Mouse (Mus musculus): Measurements from ENCODE around the gene Il25. TPM values are rescaled to one million over a fixed set of nuclear protein-coding genes. Genes with fewer than 3 reads are reported as not detected.
"Not testable (repeated sequence)": the region's sequence is repeated elsewhere in the genome, so short reads cannot be mapped to it uniquely, and the experiment has no call there.

The Il25 gene
- polyA plus RNA-seq, 1 experiment = not detected

- no peak overlapping the region for H3K27ac ChIP-seq (ENCODE audit: insufficient read depth, low read length)
- no peak overlapping the region for H3K4me3 ChIP-seq (ENCODE audit: insufficient read depth, low read length)
- peaks cover 10% of the 10 kb centered on the region for H3K4me1 ChIP-seq (ENCODE audit: control insufficient read depth, insufficient read depth, low read length)
- no peak for TF ChIP-seq POLR2A (IDR thresholded peaks at IDR 0.05; ENCODE audit: low read depth, low read length)
Observed at GRCm38 (mm10) chr14:54948781-54949180, 16.3 kb downstream of the Il25 start.

DNA sequence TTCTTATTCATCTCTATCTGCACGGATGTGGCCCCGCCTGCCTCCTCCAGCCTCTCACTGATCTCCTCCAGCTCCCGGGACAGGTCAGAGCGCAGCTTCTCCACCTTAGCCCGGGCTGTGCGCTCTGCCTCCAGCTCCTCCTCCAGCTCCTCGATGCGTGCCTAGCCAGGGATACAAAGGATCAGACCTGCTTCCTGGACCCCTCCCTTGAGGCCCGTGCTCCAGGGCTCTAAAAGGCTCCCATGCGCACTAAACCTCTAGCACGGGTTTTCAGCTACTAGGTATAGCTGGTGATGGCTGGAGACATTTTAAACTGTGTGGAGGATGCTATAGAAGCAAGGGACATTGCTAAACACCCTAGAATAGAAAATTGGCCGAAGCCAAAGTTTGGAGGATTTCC lies 18.0 kb downstream of the Il25 start:
- TF ChIP-seq POLR2A (IDR thresholded peaks at IDR 0.05; ENCODE audit: low read depth, low read length) (no peak), CTCF (IDR thresholded peaks at IDR 0.05; ENCODE audit: borderline replicate concordance, insufficient read depth, low read length) (no peak)
- Histone ChIP-seq H3K4me1 (ENCODE audit: control insufficient read depth, insufficient read depth, low read length) (peaks cover 9% of the 10 kb centered on the region), H3K27ac (ENCODE audit: insufficient read depth, low read length) (no peak overlapping the region), H3K4me3 (ENCODE audit: insufficient read depth, low read length) (no peak overlapping the region)

DNA sequence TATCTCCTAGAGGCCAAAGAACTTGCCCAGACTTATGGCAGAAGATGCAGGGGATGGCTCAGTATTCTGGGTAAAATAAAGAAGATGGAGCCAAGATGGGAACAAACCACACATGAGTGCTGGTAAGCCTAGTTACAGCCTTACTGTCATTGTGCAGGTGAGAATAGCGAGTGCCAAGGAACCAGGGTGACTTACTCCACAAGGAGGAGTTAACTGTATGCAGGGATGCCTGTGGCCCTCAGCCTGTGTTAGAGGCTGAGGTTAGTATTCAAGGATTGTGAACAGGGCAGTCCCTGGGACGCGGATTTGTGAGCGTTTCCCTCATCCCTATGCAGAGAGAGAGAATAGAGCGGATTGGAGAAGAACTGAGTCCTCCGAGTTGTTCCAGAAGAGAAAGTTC lies 19.1 kb downstream of the Il25 start:
- Histone ChIP-seq H3K27ac (ENCODE audit: insufficient read depth, low read length) (no peak overlapping the region), H3K4me3 (ENCODE audit: insufficient read depth, low read length) (no peak overlapping the region), H3K4me1 (ENCODE audit: control insufficient read depth, insufficient read depth, low read length) (no peaks in the 10 kb centered on the region)
- TF ChIP-seq CTCF (IDR thresholded peaks at IDR 0.05; ENCODE audit: borderline replicate concordance, insufficient read depth, low read length) (no peak), POLR2A (IDR thresholded peaks at IDR 0.05; ENCODE audit: low read depth, low read length) (no peak)

DNA sequence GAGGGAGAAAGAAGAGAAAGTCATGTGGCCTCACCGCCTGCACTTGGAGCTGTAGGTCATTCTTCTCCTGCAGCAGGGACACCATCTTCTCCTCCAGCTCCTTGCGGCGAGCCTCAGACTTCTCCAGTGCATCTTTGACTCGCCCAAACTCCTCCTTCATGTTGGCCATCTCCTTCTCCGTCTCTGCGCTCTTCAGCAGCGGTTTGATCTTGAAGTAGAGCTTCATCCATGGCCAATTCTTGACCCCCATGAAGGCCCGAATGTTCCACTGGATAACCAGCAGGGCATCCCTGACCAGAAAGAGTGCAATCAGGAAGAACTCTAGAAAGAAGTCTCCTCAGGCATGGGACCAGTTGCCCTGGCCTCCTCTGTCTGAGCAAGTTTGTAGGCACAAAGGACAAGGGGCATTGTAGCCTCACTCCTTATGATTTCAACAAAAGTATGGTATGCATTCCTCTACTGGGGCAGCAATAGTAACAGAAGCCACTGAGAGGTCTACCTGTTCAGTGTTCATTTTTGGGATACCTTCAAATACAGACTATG lies 21.2 kb downstream of the Il25 start:
- no peaks in the 10 kb centered on the region for H3K4me1 ChIP-seq (ENCODE audit: control insufficient read depth, insufficient read depth, low read length)
- TF ChIP-seq POLR2A (IDR thresholded peaks at IDR 0.05; ENCODE audit: low read depth, low read length) = no peak
- no peak for TF ChIP-seq CTCF (IDR thresholded peaks at IDR 0.05; ENCODE audit: borderline replicate concordance, insufficient read depth, low read length)
- no peak overlapping the region for H3K27ac ChIP-seq (ENCODE audit: insufficient read depth, low read length)
- H3K4me3 ChIP-seq (ENCODE audit: insufficient read depth, low read length) = no peak overlapping the region

DNA sequence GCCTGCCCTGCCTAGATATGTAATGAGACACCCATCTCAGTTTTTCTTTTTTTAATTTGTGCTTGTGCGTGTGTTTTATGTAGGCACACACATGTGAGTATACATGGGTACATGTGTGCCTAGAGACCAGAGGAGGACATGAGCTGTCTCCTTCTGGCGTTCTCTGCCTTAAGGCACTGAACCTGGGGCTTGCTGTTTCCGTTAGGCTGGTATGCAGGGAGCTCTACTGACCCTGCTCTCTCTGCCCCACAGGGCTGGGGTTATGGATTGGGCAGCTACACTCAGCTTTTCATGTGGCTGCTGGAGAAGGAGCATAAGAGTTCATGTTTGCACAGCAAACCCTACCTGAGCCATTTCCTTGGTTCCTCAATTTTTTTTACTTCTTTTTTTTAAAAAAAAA lies 22.0 kb downstream of the Il25 start:
- TF ChIP-seq POLR2A (IDR thresholded peaks at IDR 0.05; ENCODE audit: low read depth, low read length) (no peak), CTCF (IDR thresholded peaks at IDR 0.05; ENCODE audit: borderline replicate concordance, insufficient read depth, low read length) (no peak)
- Histone ChIP-seq H3K4me1 (ENCODE audit: control insufficient read depth, insufficient read depth, low read length) (no peaks in the 10 kb centered on the region), H3K4me3 (ENCODE audit: insufficient read depth, low read length) (no peak overlapping the region)

GRCm38 (mm10) chr14:54955481-54955880 lies 23.0 kb downstream of the Il25 start:
- Histone ChIP-seq H3K4me3 (ENCODE audit: insufficient read depth, low read length) (no peak overlapping the region), H3K4me1 (ENCODE audit: control insufficient read depth, insufficient read depth, low read length) (no peaks in the 10 kb centered on the region), H3K27ac (ENCODE audit: insufficient read depth, low read length) (no peak overlapping the region)
- no peak for TF ChIP-seq POLR2A (IDR thresholded peaks at IDR 0.05; ENCODE audit: low read depth, low read length)

More for the DNA sequence above, 22.0 kb downstream of the Il25 start:
- H3K27ac ChIP-seq (ENCODE audit: insufficient read depth, low read length) = no peak overlapping the region

DNA sequence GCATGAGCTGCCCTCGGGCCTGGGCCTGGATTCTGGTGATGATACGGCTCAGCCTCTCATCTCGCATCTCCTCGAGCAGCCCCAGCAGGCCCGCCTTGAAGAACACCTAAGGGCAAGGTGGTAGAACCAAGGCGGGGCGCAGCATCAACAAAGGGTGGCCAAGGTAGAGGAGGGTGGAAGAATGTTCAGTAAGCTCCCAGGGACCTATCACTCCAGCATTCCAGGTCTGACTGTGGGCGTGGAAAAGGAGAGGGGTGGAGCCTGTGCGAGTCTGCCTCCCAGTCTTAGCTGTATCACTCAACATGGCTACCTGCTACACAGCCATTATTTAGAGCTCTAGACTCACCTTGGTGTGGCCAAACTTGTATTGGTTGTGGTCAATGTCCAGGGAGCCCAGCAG lies 24.0 kb downstream of the Il25 start:
- no peak overlapping the region for H3K27ac ChIP-seq (ENCODE audit: insufficient read depth, low read length)
- no peak overlapping the region for H3K4me3 ChIP-seq (ENCODE audit: insufficient read depth, low read length)
- no peaks in the 10 kb centered on the region for H3K4me1 ChIP-seq (ENCODE audit: control insufficient read depth, insufficient read depth, low read length)
- TF ChIP-seq CTCF (IDR thresholded peaks at IDR 0.05; ENCODE audit: borderline replicate concordance, insufficient read depth, low read length) (no peak), POLR2A (IDR thresholded peaks at IDR 0.05; ENCODE audit: low read depth, low read length) (no peak)

GRCm38 (mm10) chr14:54958503-54958902 lies 26.0 kb downstream of the Il25 start:
- Histone ChIP-seq H3K27ac (ENCODE audit: insufficient read depth, low read length) (no peak overlapping the region), H3K4me3 (ENCODE audit: insufficient read depth, low read length) (no peak overlapping the region), H3K4me1 (ENCODE audit: control insufficient read depth, insufficient read depth, low read length) (no peaks in the 10 kb centered on the region)
- TF ChIP-seq CTCF (IDR thresholded peaks at IDR 0.05; ENCODE audit: borderline replicate concordance, insufficient read depth, low read length) (no peak), POLR2A (IDR thresholded peaks at IDR 0.05; ENCODE audit: low read depth, low read length) (no peak)

- H3K4me1 ChIP-seq (ENCODE audit: control insufficient read depth, insufficient read depth, low read length) = no peaks in the 10 kb centered on the region
- H3K4me3 ChIP-seq (ENCODE audit: insufficient read depth, low read length) = no peak overlapping the region
- H3K27ac ChIP-seq (ENCODE audit: insufficient read depth, low read length) = no peak overlapping the region
- TF ChIP-seq CTCF (IDR thresholded peaks at IDR 0.05; ENCODE audit: borderline replicate concordance, insufficient read depth, low read length) (no peak), POLR2A (IDR thresholded peaks at IDR 0.05; ENCODE audit: low read depth, low read length) (no peak)
Observed at GRCm38 (mm10) chr14:54959197-54959596, 26.7 kb downstream of the Il25 start.

DNA sequence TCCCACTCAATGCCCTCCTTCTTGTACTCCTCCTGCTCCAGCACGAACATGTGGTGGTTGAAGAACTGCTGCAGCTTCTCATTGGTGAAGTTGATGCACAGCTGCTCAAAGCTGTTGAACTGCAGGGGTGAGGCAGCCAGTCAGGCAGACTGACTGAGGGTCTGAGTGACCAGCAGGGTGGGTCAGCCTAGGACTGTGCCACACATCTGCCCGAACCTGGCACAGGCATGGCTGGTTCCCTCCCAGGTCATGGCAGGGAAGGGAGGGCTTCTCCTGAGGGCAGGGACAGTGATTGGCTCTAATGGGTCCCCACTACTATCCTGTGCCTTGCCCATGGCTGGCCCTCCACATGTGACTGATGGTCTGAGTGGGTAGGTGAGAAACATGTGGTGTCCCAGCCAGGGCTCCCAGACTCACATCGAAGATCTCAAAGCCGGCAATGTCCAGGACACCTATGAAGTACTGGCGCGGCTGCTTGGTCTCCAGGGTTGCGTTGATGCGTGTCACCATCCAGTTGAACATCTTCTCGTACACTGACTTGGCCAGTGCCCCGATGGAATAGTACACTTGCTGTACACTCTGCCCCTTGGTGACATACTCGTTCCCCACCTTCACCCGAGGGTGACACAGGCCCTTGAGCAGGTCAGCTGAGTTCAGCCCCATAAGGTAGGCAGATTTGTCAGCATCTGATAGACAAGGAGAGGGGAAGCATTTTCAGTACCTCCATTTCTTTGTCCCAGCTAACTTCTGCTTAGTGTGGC lies 27.5 kb downstream of the Il25 start:
- H3K4me3 ChIP-seq (ENCODE audit: insufficient read depth, low read length); H3K27ac ChIP-seq (ENCODE audit: insufficient read depth, low read length); H3K4me1 ChIP-seq (ENCODE audit: control insufficient read depth, insufficient read depth, low read length): not testable (repeated sequence)
